Mouse (Mus musculus) CD4-positive, CD25-positive, alpha-beta regulatory T cell, adult 4 months (primary cell): ENCODE measurements around the gene Pde8b. TPM values are rescaled to one million over a fixed set of nuclear protein-coding genes. Genes with fewer than 3 reads are reported as not detected.

Experiments used
- ATAC-seq: one replicate; pipeline ENCODE4 v1.8.0; 2017
- polyA plus RNA-seq, 2 experiments: library from polyadenylated mRNA; unstranded; fragments of 100-300 nt; shearing (Covaris generic); gene quantifications; one replicate each; pipeline ENCODE4 v1.2.1; 2017

Pde8b gene
- polyA plus RNA-seq, 2 experiments from 2014 or later, result 0.74 to 1.8 TPM

- ATAC-seq, result no peak
These were observed 118.3 kb downstream of the Pde8b start for GRCm38 (mm10) chr13:95131848-95132247.

DNA sequence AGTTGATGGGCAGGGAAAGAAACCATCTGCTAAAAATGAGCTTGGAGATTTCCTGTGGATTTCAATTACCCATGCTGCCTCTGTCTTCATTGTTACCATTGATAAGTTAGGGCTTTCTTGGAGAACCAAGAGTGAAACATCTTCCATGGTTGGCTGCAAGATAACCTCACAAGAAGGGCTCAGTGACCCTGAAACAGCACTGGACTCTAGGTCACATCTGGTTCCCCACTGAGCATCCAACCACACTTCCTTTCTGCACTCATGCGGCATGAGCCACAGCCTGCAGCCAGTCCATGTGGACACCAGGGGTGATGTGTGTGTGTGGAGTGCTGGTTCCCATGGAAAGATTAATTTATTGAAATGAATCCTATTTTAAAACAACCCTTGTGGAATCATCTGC, 119.1 kb downstream of the Pde8b start:
- no peak for ATAC-seq

- no peak for ATAC-seq
These were observed 122.8 kb downstream of the Pde8b start for GRCm38 (mm10) chr13:95127288-95127687.

DNA sequence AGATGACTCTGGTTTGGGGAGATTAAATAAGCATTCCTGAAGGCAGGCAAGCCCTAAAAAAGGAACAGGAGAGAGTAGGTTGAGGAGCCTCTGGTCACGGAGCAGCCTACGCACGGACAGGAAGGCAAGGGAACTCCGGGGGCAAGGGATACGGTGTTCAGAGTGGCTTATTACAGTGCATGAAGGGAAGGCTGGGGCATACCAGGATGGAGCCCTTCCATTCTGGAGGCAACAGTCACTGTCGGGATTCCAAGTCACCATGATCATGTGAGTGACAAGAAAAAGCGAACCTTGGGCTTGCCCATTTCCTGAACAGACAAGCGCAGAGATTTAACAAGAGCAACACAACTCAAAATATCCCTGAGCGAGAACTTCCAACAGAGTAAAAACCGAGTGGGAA, 123.3 kb downstream of the Pde8b start:
- ATAC-seq, result no peak

- ATAC-seq, result no peak
These were observed 124.5 kb downstream of the Pde8b start for GRCm38 (mm10) chr13:95125546-95126215.

GRCm38 (mm10) chr13:95120570-95120969, 129.6 kb downstream of the Pde8b start:
- no peak for ATAC-seq

GRCm38 (mm10) chr13:95113763-95114162, 136.4 kb downstream of the Pde8b start:
- no peak for ATAC-seq

DNA sequence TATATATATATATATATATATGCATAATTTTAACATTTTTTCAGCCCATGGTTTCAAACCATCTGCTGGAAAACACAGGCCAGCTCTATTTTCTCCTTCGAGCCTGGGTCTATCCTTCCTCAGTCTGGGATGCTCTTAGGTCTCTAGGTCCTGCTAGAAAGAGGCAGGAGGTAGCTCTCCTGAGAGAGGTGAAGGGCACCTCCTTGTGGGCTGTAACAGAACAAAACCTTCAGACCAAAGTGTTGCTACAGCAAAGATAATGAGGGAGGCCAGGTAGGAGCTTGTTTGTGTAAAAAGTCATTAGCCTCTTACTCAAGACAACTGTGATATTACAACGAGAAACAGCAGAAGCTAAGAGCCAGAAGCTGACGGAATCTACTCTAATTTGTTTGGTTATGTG, 140.6 kb downstream of the Pde8b start:
- ATAC-seq, result peak; percentile 58

- no peak for ATAC-seq
These were observed 142.1 kb downstream of the Pde8b start for GRCm38 (mm10) chr13:95108035-95108434.

- ATAC-seq, result no peak
These were observed 145.3 kb downstream of the Pde8b start for GRCm38 (mm10) chr13:95104865-95105264.

- no peak for ATAC-seq
These were observed 147.0 kb downstream of the Pde8b start for GRCm38 (mm10) chr13:95102985-95103590.

- ATAC-seq, result no peak
These were observed 148.8 kb downstream of the Pde8b start for GRCm38 (mm10) chr13:95101315-95101714.

GRCm38 (mm10) chr13:95098931-95099720, 151.0 kb downstream of the Pde8b start:
- no peak for ATAC-seq

- no peak for ATAC-seq
These were observed 153.5 kb downstream of the Pde8b start for GRCm38 (mm10) chr13:95096646-95097045.

DNA sequence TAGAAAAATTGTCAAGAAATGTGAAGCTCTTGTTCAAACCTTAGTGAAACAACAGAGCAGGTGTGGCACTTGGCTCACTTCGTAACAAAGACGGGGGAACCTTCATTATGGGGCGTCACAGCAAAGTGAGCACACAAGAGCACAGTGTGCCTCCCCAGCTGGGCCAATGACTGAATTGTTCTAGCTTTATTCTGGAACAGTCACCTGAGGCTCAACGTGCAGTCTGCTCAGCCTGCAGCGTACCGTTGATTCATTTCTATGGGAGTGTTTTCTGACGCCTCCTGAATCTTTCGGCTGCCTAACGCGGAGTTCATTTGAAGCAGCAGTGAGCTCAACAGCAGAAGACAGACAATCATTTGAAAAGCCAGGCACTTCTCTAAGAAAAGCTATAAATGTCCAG, 154.3 kb downstream of the Pde8b start:
- ATAC-seq, result no peak

- ATAC-seq, result no peak
These were observed 158.3 kb downstream of the Pde8b start for GRCm38 (mm10) chr13:95091546-95092445.

DNA sequence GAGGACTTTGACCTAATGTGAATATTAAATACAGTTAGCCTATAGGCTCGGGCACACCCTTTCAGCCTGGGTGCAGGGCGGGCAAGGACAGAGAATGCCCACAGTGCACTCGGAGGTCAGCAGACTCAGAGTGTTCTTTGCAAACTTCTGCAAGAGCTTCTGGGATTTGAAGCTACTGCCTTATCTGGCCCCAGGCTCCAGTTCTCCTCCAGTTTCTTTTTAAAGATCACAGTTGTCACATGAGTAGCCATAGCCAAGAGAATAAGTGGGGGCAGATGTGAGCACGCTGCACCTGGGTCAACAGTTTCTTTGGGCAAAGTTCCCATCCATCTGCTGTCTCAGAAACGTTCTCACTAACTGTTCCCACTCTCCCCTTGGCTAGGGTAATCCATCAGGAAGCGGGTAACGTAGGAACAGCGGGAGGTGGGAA, 162.8 kb downstream of the Pde8b start:
- no peak for ATAC-seq

GRCm38 (mm10) chr13:95086033-95086432, 164.1 kb downstream of the Pde8b start:
- no peak for ATAC-seq

- no peak for ATAC-seq
These were observed 167.5 kb downstream of the Pde8b start for GRCm38 (mm10) chr13:95082611-95083010.

DNA sequence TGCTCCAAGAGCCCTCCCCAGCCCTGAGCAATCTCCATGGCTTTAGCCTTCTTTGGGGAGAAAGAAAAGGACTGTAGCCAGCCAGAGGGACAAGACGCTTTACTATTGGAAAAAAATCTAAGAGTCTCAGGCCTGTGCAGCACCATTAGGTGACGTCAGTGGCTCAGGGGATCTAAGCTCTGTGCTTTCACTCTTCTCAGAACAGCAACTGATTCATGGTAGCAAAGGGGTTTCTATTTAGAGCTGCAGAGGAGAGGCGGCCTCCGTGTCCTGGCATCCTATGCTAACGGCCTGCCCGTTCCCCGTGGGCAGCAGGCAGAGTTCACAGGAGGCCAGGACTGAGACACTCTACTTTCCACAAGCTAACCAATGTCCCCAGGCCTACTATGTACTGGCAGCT, 169.1 kb downstream of the Pde8b start:
- ATAC-seq, result no peak

DNA sequence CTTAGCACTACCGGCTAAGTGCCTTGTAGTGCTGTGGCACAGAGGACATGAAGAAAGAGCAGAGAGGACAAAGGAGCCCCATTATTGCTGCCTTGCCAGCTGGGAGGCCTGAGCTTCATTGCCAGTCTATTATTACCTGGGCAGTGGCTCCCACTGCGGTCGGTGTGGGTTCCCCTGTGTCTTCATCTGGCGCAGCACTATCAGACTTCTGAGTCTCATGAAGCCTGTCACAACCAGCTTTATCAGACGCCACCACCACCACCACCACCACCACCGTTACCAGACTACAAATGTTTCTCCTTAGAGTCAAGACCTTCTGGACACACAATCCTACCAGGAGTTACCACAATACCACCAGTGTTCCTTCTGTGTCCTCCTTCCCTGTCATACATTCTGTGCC, 171.6 kb downstream of the Pde8b start:
- no peak for ATAC-seq

- no peak for ATAC-seq
These were observed 172.4 kb downstream of the Pde8b start for GRCm38 (mm10) chr13:95077688-95078087.

DNA sequence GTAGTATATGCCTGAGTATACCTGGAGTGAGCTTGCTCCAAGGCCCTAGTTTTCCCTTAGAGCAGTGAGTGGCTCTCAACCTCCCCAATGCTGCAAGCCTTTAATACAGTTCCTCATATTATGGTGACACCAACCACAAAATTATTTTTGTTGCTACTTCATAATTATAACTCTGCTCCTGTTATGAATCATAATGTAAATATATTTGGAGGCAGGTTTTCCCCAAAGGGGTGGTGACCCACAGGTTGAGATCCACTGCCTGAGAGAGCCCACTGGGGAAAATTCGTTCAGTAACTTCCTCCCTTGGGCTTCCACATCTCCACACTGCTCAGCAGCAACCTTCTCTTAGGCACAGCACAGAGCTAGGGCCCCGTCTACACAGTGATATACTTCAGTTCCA, 174.0 kb downstream of the Pde8b start:
- ATAC-seq, result no peak
